Mouse (Mus musculus) neural tube, embryonic 14.5 days (tissue): ENCODE measurements around the gene 1110004F10Rik. TPM values are rescaled to one million over a fixed set of nuclear protein-coding genes. Genes with fewer than 3 reads are reported as not detected.

Experiments used
- ATAC-seq: fragments of 200-750 bp; cut with Nextera tagmentation; 2 replicates; pipeline ENCODE4 v1.8.0; 2017; ENCODE audit warnings: low read depth, mild to moderate bottlenecking, moderate TSS enrichment, moderate library complexity
- H3K27ac ChIP-seq: fragments of 300-500 bp; sonication (generic); 2 replicates; pipeline ENCODE4 v1.5.1; 2014; ENCODE audit warnings: low read depth, mild to moderate bottlenecking, control low read depth, low read length, moderate library complexity, mixed read lengths
- H3K27me3 ChIP-seq: fragments of 300-500 bp; sonication (generic); 2 replicates; pipeline ENCODE4 v1.6.1; 2014; ENCODE audit warnings: low read length; ENCODE audit not compliant: control insufficient read depth, insufficient read depth
- H3K36me3 ChIP-seq: fragments of 300-500 bp; sonication (generic); 2 replicates; pipeline ENCODE4 v1.6.1; 2014; ENCODE audit warnings: low read length, mixed read lengths; ENCODE audit not compliant: control insufficient read depth, insufficient read depth
- H3K4me1 ChIP-seq: fragments of 300-500 bp; sonication (generic); 2 replicates; pipeline ENCODE4 v1.6.1; 2014; ENCODE audit warnings: low read length; ENCODE audit not compliant: control insufficient read depth, insufficient read depth
- H3K4me2 ChIP-seq: fragments of 300-500 bp; sonication (generic); 2 replicates; pipeline ENCODE4 v1.6.1; 2014; ENCODE audit warnings: mild to moderate bottlenecking, low read depth, low read length, control low read depth
- H3K4me3 ChIP-seq: fragments of 300-500 bp; sonication (generic); 2 replicates; pipeline ENCODE4 v1.5.1; 2014; ENCODE audit warnings: low read depth, low read length, control low read depth, mixed read lengths
- H3K9ac ChIP-seq: fragments of 300-500 bp; sonication (generic); replicated peaks from 2 replicates; pipeline ENCODE4 v1.6.1; 2014; ENCODE audit warnings: low read depth, mild to moderate bottlenecking, control low read depth, low read length, mixed read lengths
- H3K9me3 ChIP-seq: fragments of 300-500 bp; sonication (generic); 2 replicates; pipeline ENCODE4 v1.6.1; 2016; ENCODE audit warnings: low read length; ENCODE audit not compliant: control insufficient read depth
- WGBS: fragments of 180-500 bp; shearing (Covaris S2); extraction: QIAGEN DNeasy Blood & Tissue Kit; methylation state at CpG from one replicate; pipeline ENCODE4 v1.1.7; 2014; 5-methylcytosine and 5-hydroxymethylcytosine counted together
- polyA plus RNA-seq: library from polyadenylated mRNA; unstranded; fragments of >200 nt; fragmentation: Nextera tagmentation; extraction: Ambion mirVana; gene quantifications from 2 replicates; pipeline ENCODE4 v1.2.1, GENCODE M21; 2014

The 1110004F10Rik gene
- polyA plus RNA-seq, 1 experiment from 2014 or later = 328 TPM

DNA sequence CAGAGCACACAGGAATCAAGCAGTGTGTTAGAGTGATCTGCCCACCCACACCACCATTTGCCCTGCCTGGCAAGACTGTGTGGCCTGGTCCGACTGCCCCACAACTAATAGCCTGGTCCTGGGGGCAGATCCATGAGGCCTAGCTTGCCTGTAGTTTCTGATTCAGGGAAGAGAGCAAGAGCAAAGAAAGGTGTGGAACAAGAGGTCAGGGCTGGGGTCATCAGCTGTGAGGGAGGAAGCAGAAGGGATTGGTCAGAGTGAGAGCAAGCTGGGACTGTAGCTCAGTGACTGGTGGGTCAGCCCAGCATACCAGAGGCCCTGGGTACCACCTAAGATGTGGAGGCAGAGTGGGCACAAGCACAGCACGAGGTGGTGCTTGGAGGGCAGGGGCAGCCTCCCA, 87.9 kb downstream of the 1110004F10Rik start:
- Histone ChIP-seq H3K27me3 (no peaks in the 10 kb centered on the region), H3K4me3 (no peak overlapping the region), H3K27ac (no peak overlapping the region), H3K4me2 (no peak overlapping the region), H3K9me3 (no peaks in the 10 kb centered on the region), H3K4me1 (no peaks in the 10 kb centered on the region; the same call in 1 of the 2 replicates), H3K36me3 (no peaks in the 10 kb centered on the region), H3K9ac (no peak overlapping the region)
- no peak for ATAC-seq
- WGBS = 91% methylated on average over 2 of the region's 2 CpGs

DNA sequence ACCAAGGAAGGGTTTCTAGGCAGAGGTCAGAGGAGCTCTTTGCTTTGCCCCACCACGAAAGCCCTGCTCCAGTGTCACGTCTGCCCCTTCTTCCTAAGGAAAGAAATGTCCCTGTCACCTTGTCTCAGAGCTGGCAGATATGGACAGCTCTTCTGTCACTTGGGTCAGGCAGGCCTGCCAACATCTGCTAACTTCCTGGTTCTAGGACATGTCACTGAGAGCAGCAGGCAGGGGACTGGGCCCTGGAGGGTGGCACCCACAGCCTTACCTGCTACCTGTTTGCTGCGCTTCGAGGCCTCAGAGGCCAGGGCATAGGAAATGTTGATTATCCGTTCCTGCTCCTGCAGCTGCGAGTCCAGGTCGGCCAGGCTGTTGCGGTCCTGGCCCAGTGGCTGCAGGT, 89.1 kb downstream of the 1110004F10Rik start:
- Histone ChIP-seq H3K9ac (no peak overlapping the region), H3K4me1 (no peaks in the 10 kb centered on the region; the same call in 1 of the 2 replicates), H3K27ac (no peak overlapping the region), H3K4me2 (no peak overlapping the region), H3K36me3 (no peaks in the 10 kb centered on the region), H3K4me3 (no peak overlapping the region), H3K27me3 (no peaks in the 10 kb centered on the region), H3K9me3 (no peaks in the 10 kb centered on the region)
- 94% methylated on average over 8 of the region's 8 CpGs for WGBS
- no peak for ATAC-seq

DNA sequence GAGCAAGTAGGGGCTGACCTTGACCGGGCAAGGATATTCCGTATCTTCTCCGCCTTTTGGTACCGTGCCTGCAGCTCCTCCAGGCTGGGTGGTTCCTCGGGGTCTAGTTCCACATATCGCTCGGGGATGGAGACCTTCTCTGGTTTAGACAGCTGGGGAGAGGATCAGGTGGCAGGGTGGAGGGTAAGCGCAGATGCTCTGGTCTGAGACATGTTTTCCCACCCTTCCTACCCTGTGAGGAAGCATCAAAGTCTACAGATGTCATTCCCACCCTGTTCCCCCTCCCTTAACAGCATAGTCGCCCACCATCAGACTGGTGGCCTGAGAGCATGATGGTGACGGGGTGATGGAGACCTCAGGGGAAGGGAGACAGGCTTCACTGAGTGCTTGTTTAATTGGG, 90.2 kb downstream of the 1110004F10Rik start:
- Histone ChIP-seq H3K4me2 (no peak overlapping the region), H3K9me3 (no peaks in the 10 kb centered on the region), H3K27me3 (no peaks in the 10 kb centered on the region), H3K9ac (no peak overlapping the region), H3K27ac (no peak overlapping the region), H3K36me3 (no peaks in the 10 kb centered on the region), H3K4me3 (no peak overlapping the region), H3K4me1 (no peaks in the 10 kb centered on the region; the same call in 1 of the 2 replicates)
- ATAC-seq = no peak
- 81% methylated on average over 10 of the region's 10 CpGs for WGBS

DNA sequence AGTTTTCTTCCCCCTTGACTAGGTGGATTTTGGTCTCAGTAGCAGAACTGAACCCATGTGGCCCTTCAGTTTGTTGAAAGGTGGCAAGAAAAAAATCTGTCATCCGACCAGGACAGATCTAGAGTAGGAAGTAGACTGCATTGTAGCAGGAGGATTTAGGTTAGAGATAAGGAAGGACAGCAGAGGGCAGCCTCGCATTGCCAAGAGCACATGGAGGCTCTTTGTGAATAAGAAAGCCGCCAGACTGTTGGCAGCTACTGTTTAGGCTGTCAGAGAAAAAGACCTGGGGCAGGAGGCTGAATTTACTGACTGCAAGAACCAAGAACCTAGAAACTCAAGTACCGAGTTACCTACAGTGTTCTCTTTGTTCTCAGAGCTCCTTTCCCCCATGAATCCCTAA, 92.2 kb downstream of the 1110004F10Rik start:
- 0 out of 2 replicates have a peak overlapping the region, but pooled peaks have one; percentile 22 for H3K27ac ChIP-seq
- H3K27me3 ChIP-seq = no peaks in the 10 kb centered on the region
- H3K36me3 ChIP-seq = no peaks in the 10 kb centered on the region
- WGBS = 27% methylated on average over 4 of the region's 4 CpGs
- ATAC-seq = peak; percentile 62; the same call in 1 of the 2 replicates
- H3K9ac ChIP-seq = no peak overlapping the region
- no peaks in the 10 kb centered on the region; the same call in 1 of the 2 replicates for H3K4me1 ChIP-seq
- no peak overlapping the region for H3K4me3 ChIP-seq
- H3K9me3 ChIP-seq = no peaks in the 10 kb centered on the region
- no peak overlapping the region for H3K4me2 ChIP-seq

DNA sequence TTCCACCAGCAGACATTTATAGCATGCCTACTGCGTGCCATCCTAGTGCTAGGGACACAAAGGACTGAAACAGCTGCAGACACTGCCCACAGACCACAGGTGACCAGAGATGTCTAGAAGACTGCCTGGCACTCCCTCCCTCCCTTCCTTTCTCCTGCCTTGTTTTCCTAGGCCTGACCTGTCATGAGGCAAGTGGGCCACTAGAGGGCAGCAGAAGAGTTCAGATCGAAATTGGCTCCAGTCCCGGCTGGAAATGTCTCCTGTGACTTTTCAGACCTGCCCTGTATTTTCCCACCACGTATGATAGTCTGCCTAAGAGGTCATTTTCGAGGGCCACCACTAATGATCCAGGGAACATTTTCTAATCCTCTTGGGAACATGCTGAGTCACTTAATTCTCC, 92.9 kb downstream of the 1110004F10Rik start:
- no peaks in the 10 kb centered on the region; the same call in 1 of the 2 replicates for H3K4me1 ChIP-seq
- H3K9ac ChIP-seq = no peak overlapping the region; the same call in 1 of the 2 replicates
- no peak overlapping the region for H3K4me3 ChIP-seq
- no peaks in the 10 kb centered on the region for H3K9me3 ChIP-seq
- H3K36me3 ChIP-seq = no peaks in the 10 kb centered on the region
- 4% methylated on average over 5 of the region's 5 CpGs for WGBS
- H3K27ac ChIP-seq = no peak overlapping the region
- ATAC-seq = peak; percentile 62; the same call in 1 of the 2 replicates
- no peaks in the 10 kb centered on the region for H3K27me3 ChIP-seq
- H3K4me2 ChIP-seq = no peak overlapping the region

DNA sequence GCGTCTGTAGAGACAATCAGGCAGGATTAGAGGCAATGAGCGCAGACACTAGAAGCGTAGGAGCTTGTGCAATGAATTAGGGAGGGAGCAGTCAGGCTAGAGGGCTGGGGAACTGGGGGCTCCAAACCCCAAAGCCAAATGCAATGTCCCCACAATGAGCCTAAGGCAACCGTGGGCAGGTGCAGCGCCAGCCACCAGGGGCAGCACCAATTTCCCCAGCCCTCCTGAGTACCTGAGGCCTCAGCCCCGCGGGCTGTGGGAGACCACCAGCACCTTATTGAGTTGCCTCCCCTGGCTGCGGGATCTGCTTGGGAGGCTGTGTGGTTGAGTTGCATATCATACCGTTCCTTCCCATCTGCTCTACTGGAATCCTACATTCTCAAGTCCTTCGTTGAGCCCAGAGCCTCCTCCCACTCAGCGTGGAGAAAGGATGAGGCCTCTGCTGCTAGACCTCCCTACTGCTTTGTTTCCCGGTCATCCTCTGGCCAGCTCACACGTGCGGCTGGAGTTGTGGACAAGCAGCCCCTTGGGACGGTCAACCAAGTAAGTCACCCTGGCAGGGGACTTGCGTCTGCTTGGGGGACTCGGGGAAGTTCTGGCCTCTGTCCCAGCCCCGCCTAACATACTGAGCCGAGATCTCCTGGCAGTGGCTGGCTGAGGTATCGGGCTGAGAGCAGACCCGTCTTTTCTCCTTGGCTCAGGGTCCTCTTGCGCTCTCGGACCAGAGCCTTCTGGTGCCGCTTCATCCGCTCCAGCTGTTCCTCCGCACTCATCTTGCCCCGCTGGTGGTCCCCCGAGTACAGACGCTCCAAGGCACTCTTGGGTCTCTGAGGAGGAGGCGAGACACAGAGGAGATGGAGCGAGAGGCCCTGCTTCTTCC, 95.5 kb downstream of the 1110004F10Rik start:
- Histone ChIP-seq H3K27ac (no peak overlapping the region), H3K4me3 (no peak overlapping the region), H3K9ac (no peak overlapping the region), H3K9me3 (no peaks in the 10 kb centered on the region), H3K4me1 (no peaks in the 10 kb centered on the region; the same call in 1 of the 2 replicates), H3K27me3 (no peaks in the 10 kb centered on the region), H3K36me3 (no peaks in the 10 kb centered on the region), H3K4me2 (no peak overlapping the region)
- no peak for ATAC-seq
- 80% methylated on average over 31 of the region's 31 CpGs for WGBS

DNA sequence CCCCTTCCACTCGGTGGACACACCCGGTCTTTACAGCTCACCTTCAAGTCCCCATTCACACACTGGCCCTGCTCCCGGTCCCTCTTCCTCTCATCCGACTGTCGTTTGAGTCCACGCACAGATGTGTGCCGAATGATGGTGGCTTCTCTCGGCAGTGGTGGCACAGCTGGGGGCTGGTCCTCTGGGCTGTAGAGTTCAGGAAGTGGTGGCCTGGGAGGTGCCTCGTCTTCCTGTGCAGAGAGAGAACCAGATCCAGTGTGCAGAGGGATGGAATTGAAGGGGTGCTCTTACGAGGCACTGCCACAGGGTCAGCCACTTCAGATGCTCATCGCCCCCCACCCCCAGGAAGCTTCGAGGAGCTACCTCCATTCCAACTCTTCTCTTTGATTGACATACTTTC, 98.0 kb downstream of the 1110004F10Rik start:
- no peak for ATAC-seq
- Histone ChIP-seq H3K9me3 (no peaks in the 10 kb centered on the region), H3K27me3 (no peaks in the 10 kb centered on the region), H3K36me3 (no peaks in the 10 kb centered on the region), H3K4me1 (no peaks in the 10 kb centered on the region), H3K27ac (no peak overlapping the region), H3K4me3 (no peak overlapping the region), H3K9ac (no peak overlapping the region), H3K4me2 (no peak overlapping the region)
- 88% methylated on average over 12 of the region's 12 CpGs for WGBS

DNA sequence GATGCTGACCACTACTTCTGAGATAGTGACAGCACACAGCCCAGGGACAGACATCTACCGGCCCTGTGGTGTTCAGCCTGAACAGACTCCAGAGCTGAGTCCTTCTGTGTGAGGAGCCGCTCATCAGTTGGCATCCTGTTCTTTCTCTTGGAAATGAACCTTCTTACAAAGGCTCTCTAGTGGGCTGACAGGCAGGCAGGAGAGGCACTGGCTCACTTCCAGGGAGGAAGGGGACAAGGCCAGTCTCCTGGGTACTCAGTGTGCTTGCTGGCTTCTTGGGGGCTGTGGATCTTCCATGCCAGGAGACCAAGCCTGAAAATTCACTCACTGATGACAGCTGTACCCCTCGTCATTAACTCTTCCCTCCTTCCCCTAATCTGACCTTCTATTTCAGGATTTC, 98.5 kb downstream of the 1110004F10Rik start:
- H3K36me3 ChIP-seq = no peaks in the 10 kb centered on the region
- H3K27ac ChIP-seq = no peak overlapping the region
- 72% methylated on average over 3 of the region's 3 CpGs for WGBS
- H3K9me3 ChIP-seq = no peaks in the 10 kb centered on the region
- H3K27me3 ChIP-seq = no peaks in the 10 kb centered on the region
- no peak overlapping the region for H3K4me2 ChIP-seq
- no peaks in the 10 kb centered on the region for H3K4me1 ChIP-seq
- H3K9ac ChIP-seq = no peak overlapping the region
- no peak for ATAC-seq
- no peak overlapping the region for H3K4me3 ChIP-seq

DNA sequence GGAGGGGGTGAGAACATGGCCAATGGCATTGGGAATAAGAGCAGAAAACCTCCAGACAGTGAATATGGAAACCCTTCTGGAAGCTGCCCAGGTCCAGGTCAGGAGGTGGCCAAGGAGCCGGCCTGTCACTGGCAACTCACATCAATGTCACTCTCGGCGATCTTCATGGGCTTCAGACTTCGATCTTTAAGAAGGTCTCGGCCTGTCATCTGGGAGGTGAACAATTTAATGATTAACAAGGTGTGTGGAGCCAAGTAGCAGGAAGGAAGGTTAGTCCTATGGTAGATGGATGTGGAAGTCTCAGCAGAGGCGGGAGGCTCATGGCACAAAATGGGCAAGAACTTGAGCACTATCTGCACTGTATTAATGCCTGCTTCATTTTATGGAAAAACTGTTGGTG, 105.8 kb downstream of the 1110004F10Rik start:
- Histone ChIP-seq H3K36me3 (no peaks in the 10 kb centered on the region), H3K27ac (no peak overlapping the region), H3K4me1 (no peaks in the 10 kb centered on the region), H3K27me3 (no peaks in the 10 kb centered on the region), H3K9me3 (no peaks in the 10 kb centered on the region), H3K4me2 (no peak overlapping the region), H3K9ac (no peak overlapping the region), H3K4me3 (no peak overlapping the region)
- WGBS = over 99% methylated on average over 6 of the region's 6 CpGs
- ATAC-seq = no peak
